Comparison of ENCODE assay signal across 1 mouse cellular context in genomic region chr1:36530962-36531361, GRCm38 (mm10).
TF ChIP-seq lines count a peak whose summit lies in the region.

No protein-coding gene starts in this region.

TF ChIP-seq in myocyte, 11 proteins besides CTCF, POLR2A, EP300 and RAD21:
- TF ChIP-seq POLR2AphosphoS2 (IDR thresholded peaks at IDR 0.05; ENCODE audit: insufficient read length, low read depth) (peak; percentile 7), CEBPB (IDR thresholded peaks at IDR 0.05; ENCODE audit: insufficient read depth, poor library complexity, severe bottlenecking) (no peak), E2F4 (IDR thresholded peaks at IDR 0.05; ENCODE audit: insufficient read depth) (no peak), USF1 (IDR thresholded peaks at IDR 0.05; ENCODE audit: low read depth) (no peak), TCF3 (IDR thresholded peaks at IDR 0.05; ENCODE audit: insufficient read length, low read depth) (no peak), SRF (IDR thresholded peaks at IDR 0.05; ENCODE audit: control insufficient read depth, insufficient read length, low read depth) (no peak), MAX (IDR thresholded peaks at IDR 0.05; ENCODE audit: low read depth) (no peak), MYOG (IDR thresholded peaks at IDR 0.05; ENCODE audit: control insufficient read depth in 1 of 3, insufficient read depth in 1 of 3, insufficient read length in 2 of 3, low read depth in 2 of 3) (no peak), TCF12 (IDR thresholded peaks at IDR 0.05; ENCODE audit: insufficient read depth, poor library complexity, severe bottlenecking) (no peak), REST (IDR thresholded peaks at IDR 0.05; ENCODE audit: insufficient read depth, insufficient read length) (no peak), MYOD1 (IDR thresholded peaks at IDR 0.05; ENCODE audit: control insufficient read depth in 1 of 3, insufficient read length in 2 of 3, low read depth in 2 of 3) (peak in 1 of 3 experiments; percentile 6)
TF ChIP-seq in myocyte: peak in this region for 2.
